Comparison of ENCODE assay signal across 8 mouse cellular contexts in genomic region chr4:155178981-155179512, GRCm38 (mm10). TPM values are rescaled to one million over a fixed set of nuclear protein-coding genes. Genes with fewer than 3 reads are reported as not detected.
DNase-seq lines count a peak whose midpoint lies in the region; ATAC-seq lines count a peak whose summit lies in the region.

No protein-coding gene starts in this region.

- H3K9me3 ChIP-seq in liver, embryonic 13.5 days (replicated peaks) = no peaks in the 10 kb centered on the region
- H3K9me3 ChIP-seq in neural tube, embryonic 12.5 days = no peaks in the 10 kb centered on the region

- no peaks in the 10 kb centered on the region for H3K27me3 ChIP-seq in liver, embryonic 13.5 days
- H3K27me3 ChIP-seq in neural tube, embryonic 12.5 days (replicated peaks) = no peaks in the 10 kb centered on the region

- H3K36me3 ChIP-seq in liver, embryonic 13.5 days = no peaks in the 10 kb centered on the region
- no peaks in the 10 kb centered on the region for H3K36me3 ChIP-seq in neural tube, embryonic 12.5 days

- peak overlapping the region; percentile 60 for H3K27ac ChIP-seq in liver, embryonic 13.5 days
- H3K27ac ChIP-seq in neural tube, embryonic 12.5 days = peak overlapping the region; percentile 43

- intact Hi-C loops in heart, postnatal 10 days (cut with DNase I) = loop anchor here (2.0 to 5.0 kb wide), 2 partner anchors 28 to 38 kb away; no protein-coding TSS in a partner anchor

- peak; percentile 77 for ATAC-seq in common myeloid progenitor, adult 5-6 weeks (replicated peaks; ENCODE audit: low read depth, poor library complexity, severe bottlenecking)
- no peak for ATAC-seq in liver, embryonic 13.5 days (ENCODE audit: low read depth)
- ATAC-seq in neural tube, embryonic 12.5 days (ENCODE audit: low FRiP score, low read depth) = no peak

- 12% methylated on average over 3 of the region's 3 CpGs for WGBS in liver, embryonic 13.5 days (ENCODE audit: insufficient replicate concordance)
- 36% methylated on average over 3 of the region's 3 CpGs for WGBS in neural tube, embryonic 12.5 days

- peaks cover 64% of the 10 kb centered on the region for H3K4me1 ChIP-seq in liver, embryonic 13.5 days (replicated peaks)
- H3K4me1 ChIP-seq in neural tube, embryonic 12.5 days = peaks cover 58% of the 10 kb centered on the region

- H3K4me3 ChIP-seq in liver, embryonic 13.5 days (replicated peaks) = no peak overlapping the region
- H3K4me3 ChIP-seq in neural tube, embryonic 12.5 days = no peak overlapping the region

- no peak overlapping the region for H3K9ac ChIP-seq in liver, embryonic 13.5 days
- no peak overlapping the region for H3K9ac ChIP-seq in neural tube, embryonic 12.5 days

- DNase-seq in adrenal gland, postnatal 14 days = peak; percentile 55
- DNase-seq in adrenal gland, adult 18-20 months (ENCODE audit: low spot score in 2 of 2) = no peak
- DNase-seq in heart, postnatal 10 days = peak; percentile 66 to 67
- no peak for DNase-seq in liver, embryonic 13.5 days
- DNase-seq in urinary bladder, adult 2 months (ENCODE audit: low spot score) = no peak
- no peak for DNase-seq in gastrocnemius, adult 8-10 months (ENCODE audit: low spot score in 2 of 2)

- H3K4me2 ChIP-seq in liver, embryonic 13.5 days = peak overlapping the region; percentile 1; the same call in 1 of the 2 replicates
- H3K4me2 ChIP-seq in neural tube, embryonic 12.5 days (replicated peaks) = peak overlapping the region; percentile 38

RNA-seq across cellular contexts. Expression of gene Ski, which starts 43.3 kb away (rescaled TPM):
- total RNA-seq in adrenal gland, postnatal 14 days (2021) = 66.2 and 70.1 TPM in 2 replicates
- total RNA-seq in adrenal gland, adult 18-20 months (2021) = 10 to 100 TPM; 47.5 to 60.6 TPM
- total RNA-seq in common myeloid progenitor, adult 5-6 weeks (2017) = 8.4 and 9.9 TPM in 2 replicates
- total RNA-seq in heart, postnatal 10 days (2021) = 10 to 100 TPM; 89.2 to 89.6 TPM
- polyA plus RNA-seq in liver, embryonic 13.5 days (2015; fragmentation: Nextera tagmentation; extraction: Ambion mirVana) = 2.2 and 2.4 TPM in 2 replicates
- polyA plus RNA-seq in neural tube, embryonic 12.5 days (2016; fragmentation: Nextera tagmentation; extraction: Ambion mirVana) = 12.3 and 13.2 TPM in 2 replicates
- 43.6 and 67.2 TPM in 2 replicates for polyA plus RNA-seq in urinary bladder, adult 2 months (2012; rRNA removed)
- total RNA-seq in gastrocnemius, adult 8-10 months (2022) = 10 to 100 TPM; 25.8 to 29.6 (median 28.3) TPM

Comparison
In these comparisons a context has a peak if more than half of its experiments do, and no peak if none do; other contexts are left out.
1. DNase-seq: peak in adrenal gland, postnatal 14 days (single experiment) and heart, postnatal 10 days (2 of 2); none in adrenal gland, adult 18-20 months (0 of 2), liver, embryonic 13.5 days (single experiment), urinary bladder, adult 2 months (single experiment) and gastrocnemius, adult 8-10 months (0 of 2).